Mouse (Mus musculus): ENCODE data around the gene Mr1. TPM values are rescaled to one million over a fixed set of nuclear protein-coding genes. Genes with fewer than 3 reads are reported as not detected.

The Mr1 gene
- total RNA-seq, 1 experiment from 2014 or later: 13.8 TPM

DNA sequence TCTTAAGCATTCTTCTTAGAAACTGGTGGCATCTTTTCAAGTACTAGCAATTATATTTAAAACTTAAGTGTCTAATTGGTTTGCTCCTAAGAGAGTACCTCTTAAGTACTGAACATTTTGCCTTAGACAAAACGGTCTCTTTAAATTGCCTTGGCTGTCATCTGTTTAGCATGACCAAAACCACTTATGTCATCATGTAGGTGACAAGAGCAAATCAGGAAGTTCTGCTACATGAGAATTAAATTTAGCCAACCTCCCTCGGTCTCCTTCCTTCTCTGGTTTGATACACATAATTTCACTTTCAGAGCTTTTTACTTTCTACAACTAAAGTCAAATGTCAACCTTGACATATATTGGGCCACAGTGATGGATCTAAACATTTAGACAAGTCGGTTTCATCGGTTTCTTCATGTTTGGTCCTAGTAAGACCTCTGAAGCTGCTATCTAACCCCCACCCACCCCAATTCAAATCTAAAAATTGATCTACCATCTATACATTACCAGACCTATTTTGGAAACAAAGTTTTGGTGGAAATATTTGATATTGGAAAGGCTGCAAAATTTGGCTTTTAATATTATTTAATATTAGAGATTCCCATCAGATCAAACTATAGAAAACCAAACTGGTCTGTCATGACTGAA, 49.9 kb downstream of the Mr1 start:
- no peak for DNase-seq

DNA sequence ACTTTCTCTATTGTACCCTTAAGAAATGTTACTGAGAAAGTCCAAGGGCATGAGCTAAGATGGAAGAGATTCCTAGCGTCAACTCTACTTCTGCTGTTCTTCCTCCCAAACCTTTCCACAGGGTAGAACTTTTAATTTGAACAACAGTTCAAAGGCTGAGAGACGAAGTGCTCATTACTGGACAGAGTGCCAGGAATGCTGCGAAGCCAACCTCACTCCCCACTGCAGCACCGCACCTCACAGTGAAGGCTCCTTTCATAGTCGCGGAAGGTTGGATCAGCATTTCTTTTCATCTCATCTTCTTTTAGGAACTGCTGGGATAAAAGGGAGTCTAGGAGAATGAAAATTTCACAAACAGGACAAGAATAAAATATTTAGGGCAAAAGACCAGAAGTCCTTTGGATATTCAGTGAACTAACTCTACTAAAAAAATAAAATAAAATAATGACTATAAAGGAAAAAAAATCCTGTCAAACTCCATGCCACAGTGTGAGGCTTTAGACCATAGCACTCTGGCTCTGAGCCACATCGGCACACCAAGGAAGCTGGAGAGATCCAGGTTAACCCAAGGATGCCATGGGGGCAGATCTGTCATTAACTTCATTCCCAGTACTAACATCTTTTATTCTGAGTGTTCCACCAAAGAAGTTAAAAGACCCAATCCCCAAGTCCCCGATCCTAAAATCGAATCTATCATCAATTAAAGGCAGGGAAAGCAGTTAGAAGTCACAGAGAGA, 52.5 kb downstream of the Mr1 start:
- DNase-seq: no peak

DNA sequence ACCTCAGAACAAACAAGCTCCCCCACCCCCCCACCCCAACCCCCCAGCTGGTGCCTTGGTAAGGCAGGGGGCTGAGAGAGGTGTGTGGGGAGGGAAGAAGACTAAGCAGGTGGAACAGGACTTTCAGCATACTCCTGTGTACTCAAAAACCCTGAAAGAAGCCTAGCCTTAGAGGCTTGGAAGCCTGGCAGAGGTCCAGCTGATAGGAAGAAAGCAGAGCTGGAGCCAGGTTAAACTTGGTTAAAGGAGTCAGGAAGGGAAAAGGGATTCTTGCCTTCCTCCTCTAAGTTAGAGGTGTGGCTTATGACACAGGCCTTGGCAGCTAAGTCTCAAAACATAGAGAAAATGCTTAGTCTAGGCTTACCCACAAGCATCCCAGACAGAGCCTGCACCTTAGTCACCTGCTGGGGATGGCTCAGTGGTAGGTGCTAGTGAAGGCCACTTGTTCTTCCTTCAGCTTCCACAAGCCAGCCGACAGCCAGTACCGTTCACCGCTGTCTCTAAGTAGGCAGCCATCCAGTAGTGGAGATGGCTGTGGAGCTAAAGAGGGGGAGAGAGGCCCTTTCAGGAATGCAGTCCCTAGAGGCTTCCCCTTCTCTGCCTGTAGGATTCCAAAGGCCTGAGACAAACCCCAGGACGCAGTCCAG, 53.3 kb downstream of the Mr1 start:
- peak; percentile 58 for DNase-seq

- peak; percentile 72 for DNase-seq
Observed at GRCm38 (mm10) chr1:155091842-155092800, 54.5 kb downstream of the Mr1 start.

- no peak for DNase-seq
Observed at GRCm38 (mm10) chr1:155091374-155091841, 55.2 kb downstream of the Mr1 start.

DNA sequence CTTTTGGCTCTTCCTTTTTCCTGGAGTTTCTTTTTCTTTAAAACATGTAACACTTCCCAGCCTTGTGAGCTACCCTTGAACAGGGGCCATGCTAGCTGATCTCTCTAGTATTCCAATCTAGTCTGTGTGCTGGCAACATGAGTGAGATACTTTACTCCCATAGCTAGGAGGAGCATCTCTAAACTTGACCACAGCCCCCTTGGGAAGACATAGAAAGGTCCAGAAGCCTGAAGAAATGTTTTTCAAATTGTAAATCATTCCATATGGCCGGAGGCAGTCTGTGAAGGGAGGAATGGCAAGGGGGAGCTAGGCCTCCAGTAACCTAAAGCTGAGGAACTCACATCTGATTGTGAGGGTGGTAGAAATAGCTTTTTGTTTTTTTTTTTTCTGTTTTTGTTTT, 55.9 kb downstream of the Mr1 start:
- no peak for DNase-seq

GRCm38 (mm10) chr1:155090327-155090726, 56.3 kb downstream of the Mr1 start:
- no peak for DNase-seq

- DNase-seq: no peak
Observed at GRCm38 (mm10) chr1:155088847-155089603, 57.6 kb downstream of the Mr1 start.

DNA sequence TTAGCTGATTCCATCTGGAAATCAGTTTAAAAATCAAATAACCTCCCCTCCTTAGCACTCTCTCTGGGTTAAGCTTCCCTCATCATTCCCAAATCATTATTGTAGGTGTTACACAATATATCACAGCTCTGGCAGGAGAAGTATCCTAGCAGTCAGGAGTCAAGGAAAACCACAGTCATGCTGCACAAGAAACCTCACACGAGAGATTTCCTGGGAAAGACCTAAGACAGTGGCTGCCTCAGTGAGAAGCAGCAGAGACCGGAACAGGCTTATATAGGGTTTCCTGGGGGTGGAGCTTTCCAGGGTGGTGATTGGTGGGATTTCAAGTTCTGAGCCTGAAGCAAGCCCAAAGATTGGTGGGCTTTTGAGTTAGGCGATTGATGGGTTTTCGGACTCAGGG, 58.6 kb downstream of the Mr1 start:
- no peak for DNase-seq

GRCm38 (mm10) chr1:155086893-155087292, 59.7 kb downstream of the Mr1 start:
- no peak for DNase-seq

DNA sequence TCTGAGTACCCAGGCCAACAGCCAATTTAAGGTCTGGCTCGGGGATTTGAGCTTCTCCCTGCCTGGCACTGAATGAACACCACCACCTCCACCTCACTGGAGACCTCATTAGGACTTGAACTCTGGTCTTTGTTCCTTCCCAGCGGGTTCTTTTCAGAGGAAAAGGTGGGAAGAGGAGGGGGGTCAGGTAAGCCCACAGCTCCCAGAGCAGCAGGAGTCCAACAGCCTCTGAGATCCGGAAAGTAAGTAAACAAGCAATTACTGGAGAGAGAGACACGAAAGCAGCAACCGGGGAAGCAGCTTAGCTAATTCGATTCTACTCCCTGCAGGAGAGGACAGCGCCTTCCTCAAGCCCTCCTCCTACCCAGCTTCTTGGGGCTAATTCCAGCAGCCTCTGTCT, 60.2 kb downstream of the Mr1 start:
- no peak for DNase-seq

GRCm38 (mm10) chr1:155084839-155085238, 61.8 kb downstream of the Mr1 start:
- no peak for DNase-seq

DNA sequence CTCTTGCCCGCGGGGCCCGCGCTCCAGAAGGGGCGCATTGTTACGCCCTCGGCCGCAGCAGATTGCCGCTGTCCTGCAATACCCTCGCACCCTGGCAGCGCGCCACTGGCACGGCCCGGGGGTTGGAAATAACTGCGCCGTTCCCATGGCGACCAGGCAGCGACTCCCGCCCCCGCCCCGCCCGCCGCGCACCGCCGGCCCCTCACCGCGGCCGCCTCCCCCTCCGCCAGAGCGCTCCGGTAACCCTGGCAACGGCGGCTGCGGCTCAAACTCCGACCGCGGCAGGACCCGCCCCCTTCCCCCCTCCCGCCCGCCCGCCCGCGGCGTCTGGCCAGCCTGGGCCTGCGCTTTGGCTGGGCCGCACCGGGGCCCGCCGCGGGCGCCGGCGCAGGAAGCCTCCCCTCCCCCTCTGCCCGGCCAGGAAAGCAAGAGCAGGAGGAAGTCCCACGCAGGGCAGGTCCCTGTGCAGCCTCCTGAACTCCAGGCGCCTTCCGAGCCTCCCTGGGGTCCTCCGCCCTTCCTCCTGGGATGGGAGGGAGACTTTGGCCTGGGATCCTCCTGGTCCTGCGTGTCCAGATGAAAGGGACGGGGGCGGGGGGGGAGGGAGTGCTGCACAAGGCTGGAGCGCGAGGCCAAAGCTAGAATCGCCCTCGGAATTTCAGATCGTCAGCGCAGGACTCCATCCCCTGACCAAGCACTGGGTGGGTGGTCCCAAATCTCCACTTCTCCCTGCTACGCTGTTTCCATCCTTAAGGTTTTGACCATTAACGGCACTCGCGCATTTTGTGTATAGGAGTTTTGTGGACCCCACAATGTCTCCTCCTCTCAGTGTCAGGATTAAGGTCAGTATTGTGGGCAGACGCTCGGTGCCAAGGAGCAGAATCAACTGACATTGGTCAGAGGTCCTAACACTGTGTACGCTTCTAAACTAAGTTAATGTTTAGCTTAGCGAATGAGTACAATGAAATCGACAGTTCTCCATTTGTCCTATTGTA, 63.0 kb downstream of the Mr1 start:
- DNase-seq: peak; percentile 97

GRCm38 (mm10) chr1:155082965-155083268, 63.7 kb downstream of the Mr1 start:
- peak; percentile 65 for DNase-seq

DNA sequence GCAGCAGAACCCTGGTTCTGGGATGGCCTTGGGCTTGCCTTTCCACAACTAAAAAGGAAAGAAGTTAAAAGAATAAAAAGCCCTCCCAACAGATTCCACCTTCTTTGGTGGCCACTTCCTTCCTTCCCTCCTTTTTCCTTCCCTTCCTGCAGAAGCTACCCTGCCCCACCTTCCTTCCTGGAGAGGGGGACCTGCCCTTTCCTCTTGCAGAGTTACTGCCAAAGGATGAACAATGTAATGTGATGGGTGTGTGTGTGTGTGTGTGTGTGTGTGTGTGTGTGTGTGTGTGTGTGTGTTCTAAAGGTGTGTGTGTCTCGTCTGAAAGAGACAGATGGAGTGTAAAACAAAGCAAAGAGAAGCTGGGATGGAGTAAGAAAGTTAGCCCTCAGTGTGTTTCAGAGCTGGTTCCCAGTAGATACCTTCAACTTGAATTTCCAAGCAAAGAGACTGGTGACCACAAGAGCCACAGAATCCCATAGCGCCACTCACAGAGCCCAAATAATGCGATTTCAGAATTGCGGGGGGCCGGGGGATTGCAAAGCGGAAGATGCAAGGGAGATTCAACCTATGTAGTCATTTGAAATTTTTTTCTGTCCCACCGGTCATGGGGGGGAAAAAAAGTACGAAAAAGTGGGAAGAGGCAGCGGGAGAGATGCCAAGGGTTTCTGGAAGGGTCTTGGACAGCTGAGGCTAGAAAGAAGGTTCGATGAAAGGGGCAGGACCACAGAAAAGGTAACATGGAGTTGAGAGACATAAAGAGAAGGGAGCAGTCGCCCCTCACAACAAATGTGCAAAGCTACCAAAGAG, 64.3 kb downstream of the Mr1 start:
- DNase-seq: peak; percentile 32

- no peak for DNase-seq
Observed at GRCm38 (mm10) chr1:155077675-155078074, 68.9 kb downstream of the Mr1 start.

Data from adrenal gland, postnatal 14 days (tissue).